Mouse (Mus musculus) T-helper 1 cell (primary cell): ENCODE measurements at regions not wholly inside any gene's neighbourhood (a gene's known extent, or its start where the extent isn't known, plus 50 kb on each side); places are given as distances from the start of the nearest gene placed in this dataset.

Experiments
- in situ Hi-C: fragments of 300-600 bp; cut with MboI, MseI; formaldehyde crosslinking; loops from one replicate; pipeline ENCODE4 v1.15.1; 2025; ENCODE audit warnings: high pct_unique_total_duplicates

DNA sequence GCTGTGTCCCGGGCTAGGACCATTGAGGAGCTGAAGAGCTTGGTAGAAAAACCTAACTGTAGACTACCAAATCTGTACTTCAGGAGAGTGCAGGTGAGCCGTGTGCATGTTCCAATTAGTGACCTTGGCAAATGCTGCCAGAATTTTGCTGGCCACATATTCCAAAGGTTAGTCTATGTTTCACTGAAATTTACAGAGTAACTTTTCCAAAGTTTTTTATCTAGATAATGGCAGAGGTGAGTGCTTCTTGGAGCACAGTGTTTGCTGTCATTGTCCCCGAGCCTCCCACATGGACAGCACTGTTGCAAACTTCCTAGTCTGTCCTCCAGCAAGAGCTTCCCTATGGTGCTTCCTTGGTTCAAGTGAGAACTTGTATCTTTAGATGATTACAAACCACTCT lies 232.5 kb downstream of the Foxa2 start:
- in situ Hi-C loops = no loop called here

DNA sequence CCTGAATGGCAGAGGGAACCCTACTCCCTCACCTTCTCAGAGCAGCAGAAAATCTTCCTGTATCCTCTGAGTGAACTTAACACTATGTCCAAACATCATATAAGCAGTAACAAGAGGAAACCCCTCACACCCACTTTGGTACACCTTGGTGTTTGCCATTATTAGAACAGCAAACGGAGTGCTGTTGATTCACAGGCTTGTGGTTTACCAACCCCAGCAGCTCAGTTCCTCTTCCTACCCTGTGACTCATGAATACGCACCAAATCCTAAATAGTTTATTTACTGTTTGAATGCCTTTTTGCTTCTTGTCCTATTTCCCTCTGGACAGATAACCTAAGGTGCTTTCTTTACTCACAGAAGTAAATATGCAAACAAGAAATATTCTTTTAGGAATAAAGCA lies 233.3 kb downstream of the Foxa2 start:
- in situ Hi-C loops = no loop called here

- in situ Hi-C loops = no loop called here
Measured at GRCm38 (mm10) chr2:147808036-147808675, 238.6 kb downstream of the Foxa2 start.

GRCm38 (mm10) chr2:147803102-147803501 lies 243.7 kb downstream of the Foxa2 start:
- in situ Hi-C loops = no loop called here

DNA sequence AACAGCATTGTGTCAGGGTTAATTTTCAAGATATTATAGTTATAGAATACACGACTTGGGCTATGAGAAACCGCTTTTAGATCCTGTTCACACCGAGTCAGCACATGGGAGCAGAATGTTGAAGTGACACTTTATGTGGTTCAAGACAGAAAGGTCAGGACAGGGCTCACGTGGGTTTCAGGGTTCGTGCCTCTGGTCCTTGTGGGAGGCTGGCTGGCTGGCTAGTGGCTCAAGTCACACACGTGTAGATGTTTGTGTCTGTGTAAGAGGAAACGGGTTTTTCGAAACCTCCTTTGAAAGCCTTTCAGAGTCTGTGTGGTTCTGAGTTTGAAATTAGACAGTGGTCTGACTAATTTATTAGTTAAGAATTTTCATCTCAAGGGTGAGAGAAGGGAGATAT lies 255.3 kb downstream of the Foxa2 start:
- in situ Hi-C loops = no loop called here

DNA sequence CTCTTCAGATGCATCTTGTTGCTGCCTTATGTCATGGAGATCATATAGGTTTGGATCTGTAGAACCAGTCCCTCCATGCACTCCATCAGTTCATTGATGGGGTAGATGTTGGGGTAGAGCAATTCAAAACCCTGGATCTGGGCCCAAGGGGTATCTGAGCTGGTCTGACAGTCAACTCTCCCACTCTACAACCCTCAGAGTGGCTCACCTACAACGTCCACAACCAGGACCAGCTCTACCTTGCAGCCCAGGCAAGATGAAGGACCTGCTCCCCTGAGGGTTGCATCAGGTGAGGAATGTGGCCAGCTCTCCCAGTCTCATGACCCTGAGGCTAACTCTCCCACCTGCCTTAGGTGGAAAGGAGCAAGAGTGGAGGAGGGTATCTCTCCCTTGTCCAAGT lies 256.9 kb downstream of the Foxa2 start:
- in situ Hi-C loops = no loop called here

DNA sequence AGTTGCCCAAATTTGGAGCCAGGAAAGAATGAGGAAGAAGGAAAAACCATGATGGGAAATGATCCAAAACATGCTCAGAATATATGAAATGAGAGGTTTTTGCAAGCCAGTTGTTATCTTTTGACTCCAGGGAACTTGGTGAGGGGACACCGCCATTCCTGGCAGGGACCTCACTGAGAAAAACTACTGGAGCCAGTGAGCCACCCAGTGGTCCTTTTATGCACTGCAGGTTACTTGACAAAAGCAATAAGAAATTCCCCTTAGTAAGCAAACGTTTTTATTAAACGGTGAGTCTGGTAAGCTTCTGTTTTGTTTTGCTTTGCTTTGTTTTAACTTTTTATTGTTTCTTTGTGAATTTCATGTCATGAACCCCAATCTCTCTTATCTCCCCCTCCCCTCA lies 257.5 kb downstream of the Foxa2 start:
- in situ Hi-C loops = no loop called here

DNA sequence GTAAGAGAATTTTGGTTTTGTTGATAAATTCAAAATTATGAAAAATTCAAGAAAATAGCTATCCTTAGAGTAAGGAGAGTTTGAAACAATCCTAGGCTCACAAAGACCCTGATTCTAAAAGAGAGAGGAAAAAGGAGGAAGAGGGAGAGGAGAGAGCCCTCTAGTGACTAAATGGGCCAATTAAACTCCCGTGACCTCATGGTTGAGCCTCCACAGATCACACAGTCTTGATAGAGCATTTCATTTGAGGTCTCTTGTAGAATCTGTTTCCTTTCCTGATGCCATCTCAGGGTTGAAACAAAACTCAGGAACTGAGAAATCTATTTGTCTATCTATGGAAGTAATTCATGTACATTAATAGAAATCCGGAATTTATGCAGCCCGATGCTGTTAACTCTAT lies 258.8 kb downstream of the Foxa2 start:
- in situ Hi-C loops = no loop called here

- in situ Hi-C loops = no loop called here
Measured at GRCm38 (mm10) chr2:147782496-147782895, 264.3 kb downstream of the Foxa2 start.

DNA sequence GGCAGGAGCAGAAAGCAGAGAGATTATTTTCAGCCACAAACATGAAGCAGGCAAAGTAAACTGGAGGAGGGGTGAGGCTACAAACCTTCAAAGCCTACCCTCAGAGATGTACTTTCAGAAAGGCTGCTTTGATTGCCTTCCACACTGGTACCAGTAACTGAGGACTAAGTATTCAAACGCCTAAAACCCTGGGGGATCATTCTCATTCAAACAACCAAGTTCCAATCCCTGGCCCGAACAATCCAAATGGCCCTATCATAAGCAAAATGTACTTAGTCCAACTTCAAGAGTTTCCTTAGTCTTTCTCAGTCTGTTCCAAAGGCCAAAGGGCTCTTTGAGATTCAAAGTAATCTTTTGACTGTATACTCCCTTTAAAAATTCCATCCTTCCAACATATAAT lies 270.5 kb downstream of the Foxa2 start:
- in situ Hi-C loops = no loop called here

DNA sequence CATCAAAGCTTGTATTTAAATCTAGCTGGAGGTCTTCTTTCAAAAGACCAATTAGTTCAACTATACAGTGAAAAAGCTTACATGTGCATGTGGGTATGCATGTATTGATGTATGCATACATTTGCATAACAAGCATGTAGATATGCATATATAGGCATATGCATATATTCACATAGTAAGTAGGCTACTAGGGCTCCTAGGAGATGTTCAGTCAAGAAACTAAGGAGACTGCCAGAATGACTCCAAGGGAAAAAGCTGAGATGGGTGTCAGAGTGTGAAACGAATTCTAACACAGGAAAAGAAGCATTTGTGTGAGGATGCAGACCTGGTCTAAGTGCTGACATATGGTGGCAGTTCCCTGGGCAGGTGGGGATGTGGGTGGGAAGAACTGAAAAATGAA lies 274.2 kb downstream of the Foxa2 start:
- in situ Hi-C loops = no loop called here

- in situ Hi-C loops = no loop called here
Measured at GRCm38 (mm10) chr2:147753089-147753488, 293.7 kb downstream of the Foxa2 start.

GRCm38 (mm10) chr2:147751831-147752230 lies 294.9 kb downstream of the Foxa2 start:
- in situ Hi-C loops = no loop called here

DNA sequence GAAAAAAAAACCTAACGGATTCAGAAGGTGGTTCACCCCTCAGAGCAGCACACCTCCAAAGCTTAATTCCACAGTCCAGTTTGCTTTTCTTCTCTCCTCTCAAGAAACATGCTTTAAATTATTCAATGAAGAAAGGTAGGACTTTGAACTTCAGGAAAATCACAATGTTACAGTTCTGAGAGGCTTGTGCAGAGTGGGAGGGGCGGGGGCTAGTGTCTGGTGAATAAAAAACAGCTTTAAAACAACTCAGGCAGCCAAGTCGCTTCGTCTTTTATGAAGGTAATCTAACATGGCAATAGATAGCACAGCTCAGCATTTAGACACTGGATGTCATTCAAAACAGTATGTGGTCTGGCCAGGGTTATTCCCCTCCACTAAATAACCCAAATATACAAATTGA lies 298.8 kb downstream of the Foxa2 start:
- in situ Hi-C loops = loop anchor here (25.0 kb wide), 1 partner anchor 361 kb away; no protein-coding TSS in a partner anchor

DNA sequence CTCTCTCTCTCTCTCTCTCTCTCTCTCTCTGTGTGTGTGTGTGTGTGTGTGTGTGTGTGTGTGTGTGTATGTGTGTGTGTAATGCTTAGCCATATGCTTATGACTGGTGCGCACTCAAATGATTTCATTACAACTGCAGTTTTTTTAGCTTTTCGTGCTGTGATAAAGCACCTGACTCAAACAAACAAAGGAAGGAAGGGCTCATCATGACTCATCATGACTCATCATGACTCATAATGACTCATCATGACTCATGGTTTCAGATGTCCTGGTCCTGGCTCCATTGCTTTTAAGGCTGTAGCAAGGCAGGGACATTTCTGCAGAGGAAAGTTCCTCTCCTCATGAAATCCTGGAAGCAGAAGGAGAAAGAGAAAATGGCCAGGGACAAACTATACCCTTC lies 302.9 kb downstream of the Foxa2 start:
- in situ Hi-C loops = loop anchor here (25.0 kb wide), 1 partner anchor 357 kb away; no protein-coding TSS in a partner anchor

DNA sequence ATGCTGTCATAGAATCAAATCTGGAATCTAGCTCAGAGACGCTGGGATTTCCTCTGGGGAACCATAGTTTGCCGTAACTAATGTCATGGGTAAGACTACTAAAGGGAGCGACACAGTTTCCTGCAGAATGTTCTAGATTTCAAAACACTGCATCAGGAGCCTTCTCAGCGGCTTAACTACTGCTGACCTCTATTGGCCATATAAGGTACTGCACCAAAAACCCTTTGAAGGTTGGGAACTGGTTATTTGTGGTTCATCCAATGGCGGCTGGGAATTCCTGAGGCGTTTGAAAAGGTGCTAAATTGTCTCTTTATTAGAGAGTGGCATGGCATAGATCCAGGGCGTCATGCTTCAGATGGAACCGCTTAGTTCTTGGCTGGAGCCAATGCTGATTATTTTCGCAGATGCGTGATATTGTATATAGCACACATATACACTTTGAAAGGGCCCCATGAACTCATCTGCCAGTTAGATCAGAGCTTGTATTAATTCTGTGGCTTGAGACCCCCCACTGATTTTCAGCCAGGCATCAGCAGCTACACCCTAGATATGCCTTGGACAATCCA lies 308.4 kb downstream of the Foxa2 start:
- in situ Hi-C loops = loop anchor here (25.0 kb wide), 1 partner anchor 351 kb away; no protein-coding TSS in a partner anchor

DNA sequence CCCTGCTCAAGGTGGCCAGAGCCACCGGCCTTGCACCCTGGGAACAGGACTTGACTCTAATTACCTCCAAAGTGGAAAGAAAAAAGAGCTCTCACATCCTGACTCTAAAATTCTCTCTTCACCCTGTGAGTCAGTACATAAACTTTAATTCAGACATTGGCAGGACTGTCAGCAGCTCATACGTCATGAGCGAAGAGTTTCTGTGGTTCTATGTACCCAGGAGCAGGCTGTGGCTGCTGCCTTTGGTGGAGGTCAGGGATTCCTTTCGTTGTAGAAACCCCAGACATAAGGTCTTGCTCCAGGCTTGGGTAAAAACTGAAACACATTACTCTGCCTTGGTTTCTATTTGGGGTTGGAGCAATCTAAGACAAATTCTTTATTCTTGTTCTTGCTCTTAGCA lies 319.4 kb downstream of the Foxa2 start:
- in situ Hi-C loops = loop anchor here (25.0 kb wide), 1 partner anchor 340 kb away; no protein-coding TSS in a partner anchor

DNA sequence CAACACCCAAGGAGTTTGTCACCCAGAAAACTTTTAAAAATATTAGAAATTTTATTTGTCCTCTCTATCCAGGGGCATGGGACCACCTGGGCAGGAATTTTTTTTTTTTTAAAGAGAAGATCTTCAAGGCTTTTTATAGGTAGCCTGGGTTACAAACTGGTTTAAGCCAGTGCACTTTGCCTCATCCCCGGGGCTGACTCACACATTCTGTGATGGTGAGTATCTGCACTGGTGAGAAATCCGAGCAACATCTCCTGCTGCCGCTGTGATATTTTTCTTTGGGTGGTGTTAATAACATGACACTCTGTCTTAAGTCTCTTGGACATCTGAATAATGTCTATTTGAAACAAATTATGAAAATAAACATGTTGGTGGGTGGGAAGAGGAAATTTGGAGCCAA lies 327.8 kb downstream of the Foxa2 start:
- in situ Hi-C loops = no loop called here

GRCm38 (mm10) chr2:147717484-147717947 lies 329.3 kb downstream of the Foxa2 start:
- in situ Hi-C loops = no loop called here

DNA sequence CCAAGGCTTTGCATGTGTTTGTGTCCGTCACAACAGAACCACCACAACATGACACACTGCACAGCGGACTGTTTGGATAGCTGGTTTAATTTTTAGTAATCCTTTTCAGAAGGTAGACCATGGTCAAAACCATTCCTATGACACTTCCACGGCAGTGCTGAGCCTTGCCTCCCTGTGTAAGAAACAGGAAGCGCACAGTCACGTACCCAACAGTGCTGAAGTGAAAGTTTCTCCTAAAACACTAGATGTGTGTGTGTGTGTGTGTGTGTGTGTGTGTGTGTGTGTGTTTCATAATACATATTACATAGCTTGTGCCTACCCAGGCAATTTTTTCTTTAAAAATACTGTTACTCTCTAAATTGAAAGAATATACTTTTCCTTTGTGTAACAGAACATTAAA lies 331.0 kb downstream of the Foxa2 start:
- in situ Hi-C loops = no loop called here

DNA sequence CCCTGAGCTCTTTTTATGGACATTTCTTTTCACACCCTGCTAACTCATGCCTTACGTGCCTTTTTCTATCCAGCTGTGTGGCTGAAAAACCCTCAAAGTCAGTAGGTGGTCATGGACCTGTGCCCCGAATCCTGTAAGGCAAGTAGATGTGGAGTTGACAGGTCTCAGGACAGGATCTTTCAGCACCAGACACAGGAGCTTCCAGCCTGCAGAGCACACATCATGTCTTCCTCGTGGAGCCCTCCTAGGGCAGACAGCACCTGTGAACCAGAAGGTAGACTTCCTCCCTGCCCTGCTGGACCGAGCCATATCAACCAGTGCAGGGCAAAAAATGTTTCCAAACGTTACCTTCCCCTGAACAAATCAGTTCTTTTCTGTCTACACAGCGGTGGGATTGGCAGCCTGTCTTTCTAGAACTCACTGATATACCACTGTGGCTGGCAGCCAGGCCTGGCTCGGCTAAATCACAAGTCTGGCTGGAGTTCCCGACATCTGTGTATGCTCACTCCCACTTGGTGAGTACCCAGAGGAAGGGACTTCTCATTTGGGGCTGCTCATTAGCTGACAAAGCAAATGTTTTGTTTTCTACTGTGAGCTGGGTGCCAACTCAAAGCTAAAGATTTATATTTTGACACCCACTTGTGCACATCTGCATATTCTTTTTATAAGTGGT lies 336.0 kb downstream of the Foxa2 start:
- in situ Hi-C loops = no loop called here

DNA sequence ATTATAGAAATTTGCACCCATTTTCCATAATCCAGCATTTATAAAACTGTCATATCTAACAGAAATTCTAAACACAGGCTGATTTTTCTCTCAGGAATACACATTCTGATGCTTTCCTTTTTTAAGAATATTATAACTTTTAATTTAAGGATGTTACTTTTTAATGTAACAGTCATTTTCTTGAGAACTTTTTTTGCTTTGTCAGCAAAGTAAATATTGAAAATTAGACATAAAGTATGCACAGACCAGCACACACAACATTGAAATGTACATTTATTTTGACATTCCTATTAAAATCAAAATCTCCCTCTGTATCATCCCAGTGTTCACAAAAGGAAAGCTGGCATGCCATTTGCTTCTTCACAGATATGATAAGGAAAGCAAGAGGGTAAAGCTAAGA lies 337.0 kb downstream of the Foxa2 start:
- in situ Hi-C loops = no loop called here

GRCm38 (mm10) chr2:147707156-147707555 lies 339.6 kb downstream of the Foxa2 start:
- in situ Hi-C loops = no loop called here
